Mouse (Mus musculus): Measurements from ENCODE around the gene Cacna2d3. TPM values are rescaled to one million over a fixed set of nuclear protein-coding genes. Genes with fewer than 3 reads are reported as not detected.

Cacna2d3 gene
- polyA plus RNA-seq, 1 experiment, result 0.22 TPM

DNA sequence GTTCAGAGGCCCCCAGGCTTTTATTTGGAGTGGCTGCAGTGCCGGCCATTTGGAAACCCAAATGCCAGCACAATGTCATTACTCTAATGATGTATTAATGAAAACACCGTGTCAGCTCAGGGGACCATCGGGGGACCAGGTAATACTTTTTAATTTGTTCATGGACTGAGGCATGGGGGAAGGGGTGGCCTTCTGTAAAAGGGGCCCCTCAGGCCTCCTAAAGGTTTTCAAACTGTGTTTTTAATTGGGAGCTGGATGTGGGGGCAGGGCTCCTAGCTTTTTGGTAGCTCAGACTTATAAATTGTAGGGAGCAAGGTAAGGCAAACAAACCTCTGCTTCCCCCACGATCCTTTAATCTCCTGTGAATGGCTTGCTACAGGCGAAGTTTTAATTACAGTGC is 749.0 kb downstream of the Cacna2d3 start:
- TF ChIP-seq CTCF (conservative IDR thresholded peaks at IDR 0.05; ENCODE audit: insufficient read depth, insufficient read length, low read depth, low read length) (no peak), POLR2A (IDR thresholded peaks at IDR 0.05; ENCODE audit: low read depth, low read length) (no peak)
- no peak overlapping the region for H3K27ac ChIP-seq (ENCODE audit: insufficient read depth, low read depth, low read length)
- H3K4me1 ChIP-seq (ENCODE audit: control insufficient read depth, insufficient read depth, low read length), result peaks cover 3% of the 10 kb centered on the region; the same call in 1 of the 2 replicates
- no peaks in the 10 kb centered on the region for H3K27me3 ChIP-seq (replicated peaks; ENCODE audit: control insufficient read depth, insufficient read depth, low read length)
- no peak overlapping the region for H3K4me3 ChIP-seq (ENCODE audit: insufficient read depth, low read depth, low read length)
- 45% methylated on average over 5 of the region's 5 CpGs for WGBS
- no peaks in the 10 kb centered on the region for H3K36me3 ChIP-seq (ENCODE audit: control insufficient read depth, insufficient read depth, low read length)
- peak; percentile 41 for DNase-seq

DNA sequence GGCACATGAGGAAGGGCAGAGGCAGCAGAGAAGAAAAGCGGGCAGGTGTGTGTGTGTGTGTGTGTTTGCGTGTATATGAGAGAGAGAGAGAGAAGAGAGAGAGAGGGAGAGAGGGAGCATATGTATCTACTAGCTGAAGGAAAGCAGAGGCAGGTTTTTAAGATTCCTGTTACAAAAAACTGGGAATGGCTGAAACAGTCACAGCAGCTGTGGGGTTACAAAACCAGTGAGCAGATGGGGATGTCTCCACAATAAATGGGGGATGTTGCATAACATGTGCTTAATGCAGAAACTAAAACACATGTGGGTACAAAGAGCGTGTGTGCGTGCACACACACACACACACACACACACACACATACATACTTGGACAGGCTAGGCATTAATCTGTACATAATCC is 752.4 kb downstream of the Cacna2d3 start:
- H3K4me3 ChIP-seq (ENCODE audit: insufficient read depth, low read depth, low read length), result no peak overlapping the region
- no peaks in the 10 kb centered on the region for H3K27me3 ChIP-seq (replicated peaks; ENCODE audit: control insufficient read depth, insufficient read depth, low read length)
- TF ChIP-seq CTCF (conservative IDR thresholded peaks at IDR 0.05; ENCODE audit: insufficient read depth, insufficient read length, low read depth, low read length) (no peak), POLR2A (IDR thresholded peaks at IDR 0.05; ENCODE audit: low read depth, low read length) (no peak)
- no peak overlapping the region for H3K27ac ChIP-seq (ENCODE audit: insufficient read depth, low read depth, low read length)
- no peak for DNase-seq
- H3K36me3 ChIP-seq (ENCODE audit: control insufficient read depth, insufficient read depth, low read length), result no peaks in the 10 kb centered on the region
- WGBS, result 91% methylated on average over 4 of the region's 4 CpGs
- no peaks in the 10 kb centered on the region for H3K4me1 ChIP-seq (ENCODE audit: control insufficient read depth, insufficient read depth, low read length)

DNA sequence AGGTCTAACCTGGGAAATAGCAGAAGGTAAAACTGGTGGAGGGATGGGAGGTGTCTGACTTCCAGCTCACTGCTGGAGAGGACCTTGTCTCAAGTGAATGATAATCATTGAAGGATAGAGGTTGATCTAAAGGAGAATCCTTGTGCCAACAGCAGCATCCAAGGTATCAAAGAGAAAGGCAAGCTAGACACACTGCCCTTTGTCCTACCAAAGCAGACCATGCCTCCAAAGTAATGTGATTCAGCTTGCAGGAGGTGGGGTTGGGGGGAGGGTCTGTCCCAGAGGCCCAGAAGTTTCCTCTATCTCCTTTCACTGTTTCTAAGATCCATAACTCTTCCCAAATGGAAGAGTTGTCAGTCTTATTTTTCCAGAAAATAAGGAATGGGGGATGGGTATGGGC is 754.8 kb downstream of the Cacna2d3 start:
- Histone ChIP-seq H3K4me3 (ENCODE audit: insufficient read depth, low read depth, low read length) (no peak overlapping the region), H3K27ac (ENCODE audit: insufficient read depth, low read depth, low read length) (no peak overlapping the region), H3K27me3 (replicated peaks; ENCODE audit: control insufficient read depth, insufficient read depth, low read length) (no peaks in the 10 kb centered on the region), H3K36me3 (ENCODE audit: control insufficient read depth, insufficient read depth, low read length) (no peaks in the 10 kb centered on the region), H3K4me1 (ENCODE audit: control insufficient read depth, insufficient read depth, low read length) (no peaks in the 10 kb centered on the region)
- no peak for DNase-seq
- TF ChIP-seq POLR2A (IDR thresholded peaks at IDR 0.05; ENCODE audit: low read depth, low read length) (no peak), CTCF (conservative IDR thresholded peaks at IDR 0.05; ENCODE audit: insufficient read depth, insufficient read length, low read depth, low read length) (no peak)

DNA sequence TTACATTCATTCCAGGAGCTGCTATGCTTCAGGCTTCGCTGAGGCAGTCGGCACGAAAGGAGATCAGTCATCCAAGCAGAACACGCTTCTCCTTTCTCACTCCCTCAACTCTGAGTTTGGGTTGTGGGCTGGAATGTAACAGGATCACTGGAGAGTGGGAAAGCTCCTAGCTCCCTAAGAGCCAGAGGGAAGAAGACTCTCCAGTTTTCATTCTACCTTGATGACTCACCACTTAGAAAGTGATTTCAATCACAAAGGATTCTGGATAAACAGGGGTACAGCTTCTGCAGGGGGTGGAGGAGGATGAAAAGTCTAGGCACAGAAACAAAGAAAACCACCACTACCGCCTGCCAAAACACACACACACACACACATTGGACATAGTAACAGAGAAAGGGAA is 760.3 kb downstream of the Cacna2d3 start:
- TF ChIP-seq CTCF (conservative IDR thresholded peaks at IDR 0.05; ENCODE audit: insufficient read depth, insufficient read length, low read depth, low read length) (no peak), POLR2A (IDR thresholded peaks at IDR 0.05; ENCODE audit: low read depth, low read length) (no peak)
- Histone ChIP-seq H3K4me3 (ENCODE audit: insufficient read depth, low read depth, low read length) (no peak overlapping the region), H3K36me3 (ENCODE audit: control insufficient read depth, insufficient read depth, low read length) (no peaks in the 10 kb centered on the region), H3K4me1 (ENCODE audit: control insufficient read depth, insufficient read depth, low read length) (no peaks in the 10 kb centered on the region), H3K27ac (ENCODE audit: insufficient read depth, low read depth, low read length) (no peak overlapping the region), H3K27me3 (replicated peaks; ENCODE audit: control insufficient read depth, insufficient read depth, low read length) (no peaks in the 10 kb centered on the region)
- WGBS, result 68% methylated on average over 5 of the region's 5 CpGs
- no peak for DNase-seq

DNA sequence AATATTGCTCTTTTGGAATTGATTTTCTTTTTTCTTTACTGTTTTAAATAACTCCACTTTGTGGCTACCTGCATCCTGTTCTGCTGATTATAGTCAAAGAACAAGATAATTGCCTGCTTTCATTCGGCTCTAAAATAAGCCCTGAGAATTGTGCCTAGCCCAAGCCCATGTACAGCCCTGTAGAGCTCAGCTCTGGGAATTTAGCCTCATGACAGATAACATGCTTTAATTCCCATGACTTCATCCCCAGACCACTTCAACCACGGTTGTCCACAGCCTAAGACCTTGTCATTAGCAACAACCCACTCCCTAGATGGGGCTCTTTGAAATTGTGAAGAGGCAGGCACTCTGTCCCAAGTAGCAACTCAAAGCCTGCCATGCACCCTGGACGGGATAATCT is 762.6 kb downstream of the Cacna2d3 start:
- TF ChIP-seq POLR2A (IDR thresholded peaks at IDR 0.05; ENCODE audit: low read depth, low read length) (no peak), CTCF (conservative IDR thresholded peaks at IDR 0.05; ENCODE audit: insufficient read depth, insufficient read length, low read depth, low read length) (no peak)
- no peak overlapping the region for H3K4me3 ChIP-seq (ENCODE audit: insufficient read depth, low read depth, low read length)
- DNase-seq, result no peak
- H3K27ac ChIP-seq (ENCODE audit: insufficient read depth, low read depth, low read length), result no peak overlapping the region
- WGBS, result 67% methylated on average over 3 of the region's 3 CpGs
- no peaks in the 10 kb centered on the region for H3K27me3 ChIP-seq (replicated peaks; ENCODE audit: control insufficient read depth, insufficient read depth, low read length)
- H3K36me3 ChIP-seq (ENCODE audit: control insufficient read depth, insufficient read depth, low read length), result no peaks in the 10 kb centered on the region
- no peaks in the 10 kb centered on the region for H3K4me1 ChIP-seq (ENCODE audit: control insufficient read depth, insufficient read depth, low read length)

DNA sequence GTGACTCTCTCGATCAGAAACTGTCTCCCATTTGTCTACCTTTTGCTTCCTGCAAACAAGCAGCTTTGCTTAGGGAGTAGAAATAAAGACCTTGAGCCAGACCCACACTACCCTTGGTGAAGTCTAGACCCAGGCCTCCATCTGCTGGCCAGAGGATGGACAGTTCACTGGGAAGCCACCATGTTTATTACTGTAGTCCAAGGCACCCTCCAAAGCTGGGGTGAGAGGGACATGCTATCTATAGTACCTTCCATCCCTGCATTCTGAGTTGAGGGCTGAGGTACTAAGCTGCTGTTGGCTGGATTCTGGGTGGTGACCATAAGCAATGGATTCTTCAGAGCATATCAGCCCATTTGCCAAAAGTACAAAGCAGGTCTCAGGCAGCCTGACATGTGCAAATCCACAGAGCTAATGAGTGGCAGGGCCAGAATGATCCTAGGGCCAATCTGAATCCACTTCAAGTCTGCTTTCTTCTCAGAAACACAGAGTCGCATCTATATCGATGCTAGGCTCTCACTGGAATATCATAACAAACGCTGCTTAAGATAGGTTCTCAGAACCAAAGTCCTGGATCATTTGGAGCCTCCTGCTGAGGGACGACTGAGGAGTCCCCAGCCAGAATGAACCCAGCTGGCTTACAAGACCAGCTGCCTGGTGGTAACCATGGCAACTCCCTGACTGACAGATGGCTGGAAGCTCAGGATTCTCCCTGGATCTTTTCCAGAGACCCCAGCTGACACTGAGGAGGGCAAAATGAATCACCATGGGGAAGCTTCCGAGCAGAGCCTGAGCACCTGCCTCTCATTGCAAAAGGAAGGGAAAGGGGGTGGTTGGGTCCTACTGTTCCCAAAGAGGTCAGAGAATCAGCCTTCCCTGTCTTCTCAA is 763.3 kb downstream of the Cacna2d3 start:
- H3K4me3 ChIP-seq (ENCODE audit: insufficient read depth, low read depth, low read length), result no peak overlapping the region
- 45% methylated on average over 6 of the region's 6 CpGs for WGBS
- H3K4me1 ChIP-seq (ENCODE audit: control insufficient read depth, insufficient read depth, low read length), result no peaks in the 10 kb centered on the region
- H3K27me3 ChIP-seq (replicated peaks; ENCODE audit: control insufficient read depth, insufficient read depth, low read length), result no peaks in the 10 kb centered on the region
- no peak for TF ChIP-seq CTCF (conservative IDR thresholded peaks at IDR 0.05; ENCODE audit: insufficient read depth, insufficient read length, low read depth, low read length)
- no peak for TF ChIP-seq POLR2A (IDR thresholded peaks at IDR 0.05; ENCODE audit: low read depth, low read length)
- no peak for DNase-seq
- H3K36me3 ChIP-seq (ENCODE audit: control insufficient read depth, insufficient read depth, low read length), result no peaks in the 10 kb centered on the region
- no peak overlapping the region for H3K27ac ChIP-seq (ENCODE audit: insufficient read depth, low read depth, low read length)

DNA sequence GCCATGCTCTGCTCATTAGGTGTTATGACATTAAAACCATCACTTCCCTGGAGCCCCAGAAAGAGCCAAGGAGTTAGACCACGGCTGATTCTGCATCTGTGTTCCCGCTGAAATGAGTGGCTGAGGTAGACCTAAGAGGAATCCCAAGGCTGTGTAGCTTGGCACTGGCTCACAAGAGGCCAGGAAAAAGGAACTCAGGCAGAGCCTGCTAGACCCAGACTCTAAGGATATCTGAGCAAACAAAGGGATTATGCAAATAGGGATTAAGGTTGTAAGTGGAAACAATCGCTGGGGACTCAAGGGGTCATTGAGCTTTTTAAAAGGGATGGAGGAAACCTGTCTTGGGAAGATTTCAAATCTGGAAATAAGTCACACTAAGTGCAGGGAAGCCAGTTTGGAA is 766.5 kb downstream of the Cacna2d3 start:
- H3K4me1 ChIP-seq (ENCODE audit: control insufficient read depth, insufficient read depth, low read length), result peaks cover 5% of the 10 kb centered on the region; the same call in 1 of the 2 replicates
- H3K27me3 ChIP-seq (replicated peaks; ENCODE audit: control insufficient read depth, insufficient read depth, low read length), result no peaks in the 10 kb centered on the region
- no peak overlapping the region for H3K27ac ChIP-seq (ENCODE audit: insufficient read depth, low read depth, low read length)
- no peak for DNase-seq
- no peak for TF ChIP-seq POLR2A (IDR thresholded peaks at IDR 0.05; ENCODE audit: low read depth, low read length)
- 57% methylated on average over 3 of the region's 3 CpGs for WGBS
- H3K4me3 ChIP-seq (ENCODE audit: insufficient read depth, low read depth, low read length), result no peak overlapping the region
- H3K36me3 ChIP-seq (ENCODE audit: control insufficient read depth, insufficient read depth, low read length), result no peaks in the 10 kb centered on the region

All from kidney, adult 2 months (tissue).